Mouse (Mus musculus) liver, embryonic 14.5 days (tissue): ENCODE results near the gene Lce1a2.

Experiments
- CTCF ChIP-seq: IDR thresholded peaks from 2 replicates; pipeline ENCODE4 v1.5.1; 2016; ENCODE audit warnings: antibody characterized with exemption, low read depth, control low read depth
- EP300 ChIP-seq: IDR thresholded peaks from 2 replicates; pipeline ENCODE4 v1.6.1; 2016; ENCODE audit warnings: antibody characterized with exemption, low read depth

- TF ChIP-seq CTCF (no peak), EP300 (no peak)
These were observed 38.9 kb upstream of the Lce1a2 start, which contains the start of gene Lce1e for GRCm38 (mm10) chr3:92708974-92709373.
